Mouse (Mus musculus): ENCODE measurements around the gene Polr3b.

Polr3b gene

GRCm38 (mm10) chr10:84772380-84773130 is 150.5 kb downstream of the Polr3b start:
- no peak for DNase-seq

GRCm38 (mm10) chr10:84773889-84774288 is 151.8 kb downstream of the Polr3b start:
- DNase-seq = no peak

- DNase-seq = peak; percentile 19
Measured at GRCm38 (mm10) chr10:84774573-84774972, 152.5 kb downstream of the Polr3b start.
